Mouse (Mus musculus) bone marrow macrophage, adult 2 months (primary cell): Measurements from ENCODE around the gene Mbl2.

Source experiments
- CTCF ChIP-seq: IDR thresholded peaks from 2 replicates; pipeline ENCODE4 v1.5.1; 2012; ENCODE audit warnings: low read depth, mild to moderate bottlenecking, low read length, moderate library complexity
- POLR2A ChIP-seq: IDR thresholded peaks from 2 replicates; pipeline ENCODE4 v1.6.1; 2012; ENCODE audit warnings: mild to moderate bottlenecking, low read depth, low read length, borderline replicate concordance

- TF ChIP-seq CTCF (no peak), POLR2A (no peak)
These were observed 45.5 kb upstream of the Mbl2 start for GRCm38 (mm10) chr19:30187232-30187631.
